Mouse (Mus musculus): ENCODE data around the gene Trpm3. TPM values are rescaled to one million over a fixed set of nuclear protein-coding genes. Genes with fewer than 3 reads are reported as not detected.
"Not testable (repeated sequence)": the region's sequence is repeated elsewhere in the genome, so short reads cannot be mapped to it uniquely, and the experiment has no call there.

The Trpm3 gene
- polyA plus RNA-seq, 1 experiment, result 0.08 TPM

DNA sequence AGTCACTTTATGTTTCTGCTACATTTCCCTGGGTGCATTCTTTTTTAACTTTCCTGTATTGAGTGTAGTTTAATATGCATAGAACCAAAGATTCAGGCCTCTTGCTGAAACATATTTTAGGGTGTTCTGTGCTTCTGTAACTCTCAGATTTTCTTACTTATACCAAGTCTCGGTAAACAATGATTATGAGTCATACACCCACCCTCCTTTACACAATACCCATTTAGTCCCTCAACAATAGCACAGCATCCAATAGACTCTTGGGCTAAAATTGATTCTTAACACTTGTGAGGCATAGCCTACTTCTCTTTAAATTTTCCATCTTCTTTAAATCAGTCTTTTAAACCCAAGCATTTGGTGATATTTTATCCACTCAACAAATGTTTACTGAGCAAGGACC, 709.4 kb downstream of the Trpm3 start:
- Histone ChIP-seq H3K27me3 (ENCODE audit: control insufficient read depth, insufficient read depth, low read length) (no peaks in the 10 kb centered on the region), H3K4me3 (ENCODE audit: extremely low read depth, insufficient read depth, insufficient read length) (no peak overlapping the region), H3K36me3 (ENCODE audit: control insufficient read depth, insufficient read depth, low read length) (no peaks in the 10 kb centered on the region), H3K4me1 (ENCODE audit: control insufficient read depth, insufficient read depth, insufficient read length) (no peaks in the 10 kb centered on the region), H3K27ac (ENCODE audit: insufficient read depth, low read length) (no peak overlapping the region)
- WGBS, result 57% methylated on average over 1 of the region's 1 CpGs
- no peak for TF ChIP-seq POLR2A (IDR thresholded peaks at IDR 0.05; ENCODE audit: low read depth, low read length)
- TF ChIP-seq CTCF (IDR thresholded peaks at IDR 0.05; ENCODE audit: extremely low read depth, insufficient read depth, insufficient read length, insufficient replicate concordance), result no peak
- no peak for DNase-seq (ENCODE audit: low read depth in 1 of 2, low spot score in 2 of 2)

DNA sequence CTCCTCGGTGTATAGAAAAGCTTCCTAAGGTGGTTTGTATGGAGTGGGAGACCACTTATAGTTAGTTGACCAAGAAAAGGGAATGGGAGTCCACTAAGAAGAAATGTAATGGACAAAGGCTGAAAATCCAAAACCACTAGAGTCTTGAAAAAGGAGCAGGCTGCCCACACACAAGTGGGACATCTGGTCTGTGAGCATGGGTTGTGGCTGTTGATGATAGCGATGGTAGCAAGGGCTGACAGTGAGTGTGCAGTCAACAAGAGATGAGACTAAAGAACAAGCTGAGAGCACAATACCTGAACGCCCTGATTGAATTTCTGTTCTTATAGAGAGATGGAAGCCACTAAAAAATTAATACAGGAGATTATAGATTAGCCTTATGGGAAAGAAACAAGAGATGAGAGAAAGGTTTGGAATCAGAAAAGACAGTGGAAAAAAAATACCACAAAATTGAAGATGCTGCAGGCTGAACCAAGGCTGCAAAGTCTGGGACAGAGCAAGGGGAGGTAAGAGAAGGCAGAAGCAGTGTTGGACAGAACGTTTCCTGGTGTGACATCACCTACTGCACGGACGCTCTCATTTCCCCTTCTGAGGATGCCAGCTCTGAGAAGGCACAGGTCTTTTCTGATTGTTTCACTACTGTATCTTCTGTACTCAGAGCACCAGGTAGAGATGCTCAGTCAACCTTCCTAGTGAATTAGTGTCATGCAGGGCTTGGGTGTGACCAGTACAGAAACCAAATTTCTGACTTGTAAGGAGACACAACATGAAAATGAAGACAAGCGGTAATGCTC, 710.1 kb downstream of the Trpm3 start:
- Histone ChIP-seq H3K27ac (ENCODE audit: insufficient read depth, low read length) (no peak overlapping the region), H3K4me3 (ENCODE audit: extremely low read depth, insufficient read depth, insufficient read length) (no peak overlapping the region), H3K27me3 (ENCODE audit: control insufficient read depth, insufficient read depth, low read length) (no peaks in the 10 kb centered on the region), H3K36me3 (ENCODE audit: control insufficient read depth, insufficient read depth, low read length) (no peaks in the 10 kb centered on the region), H3K4me1 (ENCODE audit: control insufficient read depth, insufficient read depth, insufficient read length) (no peaks in the 10 kb centered on the region)
- DNase-seq (ENCODE audit: low read depth in 1 of 2, low spot score in 2 of 2), result no peak
- no peak for TF ChIP-seq CTCF (IDR thresholded peaks at IDR 0.05; ENCODE audit: extremely low read depth, insufficient read depth, insufficient read length, insufficient replicate concordance)
- no peak for TF ChIP-seq POLR2A (IDR thresholded peaks at IDR 0.05; ENCODE audit: low read depth, low read length)
- WGBS, result 64% methylated on average over 7 of the region's 7 CpGs

GRCm38 (mm10) chr19:22851423-22851822, 712.6 kb downstream of the Trpm3 start:
- not testable (repeated sequence) for H3K4me1 ChIP-seq (ENCODE audit: control insufficient read depth, insufficient read depth, insufficient read length); H3K27ac ChIP-seq (ENCODE audit: insufficient read depth, low read length); H3K27me3 ChIP-seq (ENCODE audit: control insufficient read depth, insufficient read depth, low read length); H3K4me3 ChIP-seq (ENCODE audit: extremely low read depth, insufficient read depth, insufficient read length); H3K36me3 ChIP-seq (ENCODE audit: control insufficient read depth, insufficient read depth, low read length); DNase-seq (ENCODE audit: low read depth in 1 of 2, low spot score in 2 of 2)
- 87% methylated on average over 5 of the region's 5 CpGs for WGBS

DNA sequence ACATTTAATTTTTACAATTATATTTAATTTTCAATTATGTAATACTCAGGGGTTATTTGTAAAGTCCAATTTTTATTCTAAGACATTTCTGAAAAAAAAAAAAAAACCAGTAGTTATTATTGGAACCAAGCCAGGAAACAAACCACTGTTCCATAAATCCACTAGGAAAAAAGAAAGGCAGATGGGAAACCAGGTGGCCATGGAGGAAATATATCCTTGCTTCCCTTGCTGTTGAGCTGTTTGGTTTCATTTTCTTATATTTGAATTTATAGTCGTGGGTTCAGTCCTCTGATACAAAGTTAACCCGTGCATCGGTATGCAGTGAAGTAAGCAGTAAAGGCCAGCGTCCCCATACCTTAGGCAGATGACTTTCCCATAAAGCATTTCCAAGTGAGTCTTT, 720.8 kb downstream of the Trpm3 start:
- DNase-seq (ENCODE audit: low read depth in 1 of 2, low spot score in 2 of 2), result no peak
- Histone ChIP-seq H3K4me3 (ENCODE audit: extremely low read depth, insufficient read depth, insufficient read length) (no peak overlapping the region), H3K36me3 (ENCODE audit: control insufficient read depth, insufficient read depth, low read length) (no peaks in the 10 kb centered on the region), H3K27ac (ENCODE audit: insufficient read depth, low read length) (no peak overlapping the region), H3K27me3 (ENCODE audit: control insufficient read depth, insufficient read depth, low read length) (no peaks in the 10 kb centered on the region), H3K4me1 (ENCODE audit: control insufficient read depth, insufficient read depth, insufficient read length) (no peaks in the 10 kb centered on the region)
- WGBS, result 89% methylated on average over 4 of the region's 4 CpGs
- no peak for TF ChIP-seq POLR2A (IDR thresholded peaks at IDR 0.05; ENCODE audit: low read depth, low read length)
- no peak for TF ChIP-seq CTCF (IDR thresholded peaks at IDR 0.05; ENCODE audit: extremely low read depth, insufficient read depth, insufficient read length, insufficient replicate concordance)

GRCm38 (mm10) chr19:22867456-22867855, 728.6 kb downstream of the Trpm3 start:
- H3K36me3 ChIP-seq (ENCODE audit: control insufficient read depth, insufficient read depth, low read length), result no peaks in the 10 kb centered on the region
- H3K4me3 ChIP-seq (ENCODE audit: extremely low read depth, insufficient read depth, insufficient read length), result no peak overlapping the region
- WGBS, result 80% methylated on average over 5 of the region's 5 CpGs
- no peaks in the 10 kb centered on the region for H3K4me1 ChIP-seq (ENCODE audit: control insufficient read depth, insufficient read depth, insufficient read length)
- no peak overlapping the region for H3K27ac ChIP-seq (ENCODE audit: insufficient read depth, low read length)
- H3K27me3 ChIP-seq (ENCODE audit: control insufficient read depth, insufficient read depth, low read length), result no peaks in the 10 kb centered on the region
- no peak for DNase-seq (ENCODE audit: low read depth in 1 of 2, low spot score in 2 of 2)
- no peak for TF ChIP-seq CTCF (IDR thresholded peaks at IDR 0.05; ENCODE audit: extremely low read depth, insufficient read depth, insufficient read length, insufficient replicate concordance)
- TF ChIP-seq POLR2A (IDR thresholded peaks at IDR 0.05; ENCODE audit: low read depth, low read length), result no peak

DNA sequence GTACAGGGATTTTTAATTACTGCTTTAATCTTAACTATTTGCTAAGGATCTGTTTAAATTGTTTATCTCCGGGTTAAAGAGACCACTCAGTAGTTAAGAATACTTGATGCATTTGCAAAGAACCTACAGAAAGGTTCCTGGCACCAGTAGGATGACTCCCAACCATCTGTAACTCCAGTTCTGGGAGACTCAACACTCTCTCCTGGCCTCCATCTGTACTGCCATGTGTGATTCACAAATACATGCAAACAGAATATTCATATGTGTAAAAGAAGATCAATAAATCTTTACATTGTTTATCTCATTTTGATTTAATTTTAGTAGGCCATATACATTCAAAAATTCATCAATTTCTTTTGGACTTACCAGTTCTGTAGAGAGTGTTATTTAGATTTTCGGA, 731.0 kb downstream of the Trpm3 start:
- Histone ChIP-seq H3K27ac (ENCODE audit: insufficient read depth, low read length) (no peak overlapping the region), H3K4me3 (ENCODE audit: extremely low read depth, insufficient read depth, insufficient read length) (no peak overlapping the region), H3K4me1 (ENCODE audit: control insufficient read depth, insufficient read depth, insufficient read length) (no peaks in the 10 kb centered on the region), H3K27me3 (ENCODE audit: control insufficient read depth, insufficient read depth, low read length) (no peaks in the 10 kb centered on the region), H3K36me3 (ENCODE audit: control insufficient read depth, insufficient read depth, low read length) (no peaks in the 10 kb centered on the region)
- 87% methylated on average over 2 of the region's 2 CpGs for WGBS
- TF ChIP-seq CTCF (IDR thresholded peaks at IDR 0.05; ENCODE audit: extremely low read depth, insufficient read depth, insufficient read length, insufficient replicate concordance), result no peak
- no peak for TF ChIP-seq POLR2A (IDR thresholded peaks at IDR 0.05; ENCODE audit: low read depth, low read length)
- no peak for DNase-seq (ENCODE audit: low read depth in 1 of 2, low spot score in 2 of 2)

DNA sequence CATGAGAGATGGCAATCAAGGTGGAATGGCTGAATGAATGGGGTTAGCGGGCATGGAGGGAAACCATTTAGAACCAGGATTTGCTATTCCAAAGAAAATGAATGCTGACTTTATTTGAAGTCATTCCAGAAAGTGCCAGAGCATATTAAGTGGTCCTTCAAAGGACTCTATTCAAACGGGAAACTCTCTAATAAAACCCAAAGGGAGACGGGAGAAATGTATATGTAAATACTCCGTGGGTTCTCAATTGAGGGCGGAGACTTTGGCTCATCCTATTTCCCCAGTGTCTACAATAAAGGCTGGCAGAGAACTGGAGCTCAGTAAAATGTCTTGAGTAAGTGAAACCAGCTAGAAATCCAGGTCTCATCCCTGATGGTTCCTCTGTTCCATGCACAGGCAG, 733.6 kb downstream of the Trpm3 start:
- no peaks in the 10 kb centered on the region for H3K4me1 ChIP-seq (ENCODE audit: control insufficient read depth, insufficient read depth, insufficient read length)
- no peak overlapping the region for H3K27ac ChIP-seq (ENCODE audit: insufficient read depth, low read length)
- DNase-seq (ENCODE audit: low read depth in 1 of 2, low spot score in 2 of 2), result no peak
- no peaks in the 10 kb centered on the region for H3K36me3 ChIP-seq (ENCODE audit: control insufficient read depth, insufficient read depth, low read length)
- 80% methylated on average over 5 of the region's 5 CpGs for WGBS
- H3K27me3 ChIP-seq (ENCODE audit: control insufficient read depth, insufficient read depth, low read length), result no peaks in the 10 kb centered on the region
- no peak overlapping the region for H3K4me3 ChIP-seq (ENCODE audit: extremely low read depth, insufficient read depth, insufficient read length)
- TF ChIP-seq CTCF (IDR thresholded peaks at IDR 0.05; ENCODE audit: extremely low read depth, insufficient read depth, insufficient read length, insufficient replicate concordance) (no peak), POLR2A (IDR thresholded peaks at IDR 0.05; ENCODE audit: low read depth, low read length) (no peak)

All from spleen, adult 2 months (tissue).